Mouse (Mus musculus): ENCODE data around the gene Gadd45gip1. TPM values are rescaled to one million over a fixed set of nuclear protein-coding genes. Genes with fewer than 3 reads are reported as not detected.

The Gadd45gip1 gene
- polyA plus RNA-seq (2012; rRNA removed) = 22.0 and 22.2 TPM in 2 replicates

DNA sequence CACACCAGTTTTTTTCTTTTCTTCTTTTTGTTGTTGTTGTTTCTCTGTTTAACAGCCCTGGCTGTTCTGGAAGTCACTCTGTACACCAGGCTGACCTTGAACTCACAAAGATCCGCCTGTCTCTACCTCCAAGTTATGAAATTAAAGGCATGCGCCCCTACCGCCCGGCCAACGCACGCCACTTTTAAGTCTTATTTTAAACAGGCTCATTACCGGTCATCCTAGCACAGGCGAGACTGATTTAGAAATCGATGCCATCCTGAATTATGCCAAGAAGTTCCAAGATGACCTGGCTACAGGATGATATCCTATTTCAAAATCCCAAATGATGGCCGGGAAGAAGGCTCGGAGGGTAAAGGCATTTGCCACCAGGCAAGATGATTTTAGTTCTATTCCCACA, at the start of gene Gadd45gip1:
Gene Gadd45gip1 (plus strand): TSS at position 33 of the 400 bp plus-strand sequence.
- no peak for DNase-seq (ENCODE audit: low spot score)

DNA sequence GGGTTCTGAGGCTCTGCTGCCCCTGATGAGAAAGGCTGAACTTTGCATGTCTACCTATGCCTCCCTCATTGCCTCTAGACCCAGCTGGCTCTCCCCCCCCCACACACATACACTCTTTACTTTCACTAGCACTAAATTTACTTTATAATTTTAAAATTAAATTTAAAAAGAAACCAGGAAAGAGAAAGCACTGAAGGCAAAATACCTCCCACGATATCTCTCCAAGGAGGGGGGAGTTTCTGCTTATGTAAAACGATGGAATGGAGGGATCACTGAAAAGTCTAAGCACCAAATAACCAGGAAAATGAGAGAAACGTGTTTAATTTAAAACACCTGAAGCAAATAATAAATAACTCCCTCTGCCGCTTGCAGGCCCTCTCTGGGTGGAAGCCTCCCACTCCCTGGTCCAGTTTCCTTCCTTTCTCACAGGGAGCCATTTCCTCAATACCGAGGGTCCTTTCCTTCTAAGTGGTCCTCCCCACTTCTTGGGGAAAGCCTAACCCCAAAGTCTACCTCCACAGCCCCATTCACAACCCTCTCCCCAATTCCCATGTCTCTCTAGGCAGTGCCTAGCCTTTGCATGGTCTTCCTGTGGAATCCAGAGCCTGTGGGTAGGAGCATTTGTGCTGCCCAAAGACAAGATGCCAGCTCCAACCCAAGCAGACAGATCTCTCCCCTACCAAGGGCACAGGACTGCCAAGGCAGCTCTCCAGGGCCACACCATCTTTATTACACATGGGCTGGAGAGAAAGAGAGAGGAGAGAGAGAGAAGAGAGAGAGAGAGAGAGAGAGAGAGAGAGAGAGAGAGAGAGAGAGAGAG, 49.4 kb upstream of the Gadd45gip1 start:
- DNase-seq (ENCODE audit: low spot score) = no peak

DNA sequence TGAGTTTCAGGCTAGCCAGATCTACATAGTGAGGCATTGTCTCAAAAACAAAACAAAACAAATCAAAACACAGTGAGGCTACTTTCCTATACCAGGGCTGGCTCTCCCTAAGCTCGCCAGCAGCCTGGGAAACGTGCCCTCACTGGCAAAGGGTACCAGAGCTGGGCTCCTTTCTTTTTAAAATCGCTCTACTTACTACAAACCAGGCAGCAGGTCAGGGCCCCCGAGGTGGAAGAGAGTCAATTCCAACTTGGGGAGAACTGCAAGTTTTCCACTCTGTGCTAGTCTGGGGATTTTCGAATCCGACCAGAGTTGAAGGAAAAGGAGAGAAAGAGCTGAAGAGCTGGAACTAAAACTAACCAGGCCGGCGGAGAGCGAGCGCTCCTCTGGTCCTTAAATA, 48.6 kb upstream of the Gadd45gip1 start:
- DNase-seq (ENCODE audit: low spot score) = no peak

DNA sequence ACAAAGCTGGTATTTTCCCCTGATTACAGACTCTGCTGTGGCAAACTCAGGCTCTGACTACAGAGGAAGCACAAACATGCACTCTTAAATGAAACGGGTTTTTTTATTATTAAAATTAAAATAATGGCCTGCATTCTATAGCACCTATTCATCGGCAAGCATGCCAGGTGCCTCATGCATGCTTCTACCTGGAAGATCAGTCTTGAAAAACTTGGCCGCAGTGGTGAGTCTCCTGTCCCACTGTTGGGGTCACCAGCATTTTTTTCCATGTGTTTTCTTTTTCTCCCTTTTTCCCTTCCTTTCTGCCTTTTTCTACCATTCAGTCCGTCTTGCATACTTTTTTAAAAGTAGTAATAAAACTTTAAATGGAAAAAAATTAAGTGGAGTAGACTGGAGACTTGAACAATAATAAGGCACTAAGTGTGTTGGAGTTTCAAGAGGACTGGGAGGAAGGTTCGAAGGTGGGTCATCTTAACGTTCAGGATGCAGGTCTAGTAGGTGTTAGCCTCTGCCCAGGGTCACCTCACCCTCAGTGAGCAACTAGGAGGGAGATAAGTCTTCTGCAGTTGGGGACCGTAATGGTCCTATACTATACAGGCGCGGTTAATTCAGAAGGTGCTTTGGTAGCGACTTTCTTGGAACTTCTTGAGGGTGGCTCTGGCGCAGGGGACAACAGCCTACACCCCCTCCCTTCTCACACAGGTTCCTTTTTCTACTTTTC, 48.0 kb upstream of the Gadd45gip1 start:
- DNase-seq (ENCODE audit: low spot score) = no peak

DNA sequence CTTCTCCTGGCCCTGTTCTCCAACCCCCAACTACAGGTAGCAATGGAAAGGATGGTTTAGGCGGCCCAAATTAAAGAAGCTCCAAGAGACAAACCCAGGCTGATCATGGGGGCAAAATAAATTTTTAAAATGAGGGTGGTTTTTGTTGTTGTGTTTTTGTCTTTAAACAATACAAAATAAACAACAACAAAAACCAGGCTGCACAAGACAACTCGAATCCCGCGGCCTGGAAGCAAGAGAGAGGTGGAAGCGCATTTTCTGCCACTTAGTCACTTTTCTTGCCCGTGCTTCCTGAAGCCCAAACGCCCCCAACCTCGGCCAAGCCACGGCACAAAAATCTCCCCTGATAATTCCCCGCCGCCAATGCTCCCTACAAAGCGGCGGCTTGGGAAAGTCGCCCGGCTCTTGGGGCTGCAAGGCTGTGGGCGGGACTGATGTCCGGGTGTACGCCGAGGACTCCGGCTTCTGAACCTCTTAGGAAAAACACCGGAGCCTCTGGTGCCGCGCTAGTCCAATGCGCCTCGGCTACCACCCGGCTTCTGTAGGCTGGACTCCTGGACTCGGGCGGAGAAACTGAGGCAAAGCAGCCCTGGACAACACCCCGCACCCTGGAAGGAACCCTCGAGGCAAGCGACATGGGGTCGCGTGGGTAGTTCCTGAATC, 47.3 kb upstream of the Gadd45gip1 start:
- no peak for DNase-seq (ENCODE audit: low spot score)

DNA sequence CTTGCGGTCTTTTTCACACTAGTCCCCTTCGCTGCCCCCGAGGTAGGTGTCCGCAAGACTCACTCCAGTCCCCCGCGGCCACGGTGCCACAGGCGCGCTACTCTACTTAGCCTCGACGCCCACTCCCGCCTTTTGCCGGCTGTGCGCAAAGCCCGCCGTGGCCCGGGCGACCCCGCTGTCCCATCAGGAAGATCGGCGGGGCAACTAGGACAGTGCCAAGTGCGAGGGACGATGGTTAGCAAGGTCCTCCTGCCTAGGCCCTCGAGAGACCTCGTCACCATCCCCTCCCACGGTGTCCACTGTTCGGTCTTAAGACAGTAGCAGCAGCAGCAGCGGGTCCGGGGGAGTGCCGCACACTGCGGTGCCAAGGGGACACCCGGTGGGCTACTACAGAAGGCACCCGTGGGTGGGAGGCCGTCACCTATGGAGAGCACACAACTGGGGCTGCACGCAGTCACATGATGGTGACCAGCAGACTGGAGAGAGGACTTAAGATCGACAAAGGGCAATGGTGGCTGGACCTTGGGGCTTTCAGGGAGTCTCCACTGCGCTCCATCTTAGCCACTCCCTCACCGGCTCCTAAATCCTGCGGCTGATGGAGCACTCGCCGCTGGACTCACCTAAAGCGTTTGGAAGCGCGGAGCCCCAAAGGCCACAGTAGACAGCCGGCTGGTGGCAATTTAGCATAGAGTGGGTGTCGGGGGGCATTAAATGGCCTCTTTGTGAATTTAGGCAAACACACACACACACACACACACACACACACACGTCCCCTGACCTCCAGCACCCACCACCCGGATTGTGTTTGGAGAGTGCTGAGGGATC, 46.4 kb upstream of the Gadd45gip1 start:
- DNase-seq (ENCODE audit: low spot score) = no peak

DNA sequence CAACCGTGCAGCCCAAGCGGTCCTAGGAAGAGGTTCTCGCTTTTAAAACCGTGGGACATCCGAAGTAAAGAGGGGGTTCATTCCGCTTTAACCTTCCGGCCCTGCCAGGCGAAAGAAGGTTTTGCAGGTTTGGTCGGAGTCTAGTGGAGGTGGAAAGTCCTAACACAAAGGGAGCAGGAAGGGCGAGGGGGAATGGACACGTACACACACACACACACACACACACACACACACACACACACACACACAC, 45.9 kb upstream of the Gadd45gip1 start:
- DNase-seq (ENCODE audit: low spot score) = no peak

DNA sequence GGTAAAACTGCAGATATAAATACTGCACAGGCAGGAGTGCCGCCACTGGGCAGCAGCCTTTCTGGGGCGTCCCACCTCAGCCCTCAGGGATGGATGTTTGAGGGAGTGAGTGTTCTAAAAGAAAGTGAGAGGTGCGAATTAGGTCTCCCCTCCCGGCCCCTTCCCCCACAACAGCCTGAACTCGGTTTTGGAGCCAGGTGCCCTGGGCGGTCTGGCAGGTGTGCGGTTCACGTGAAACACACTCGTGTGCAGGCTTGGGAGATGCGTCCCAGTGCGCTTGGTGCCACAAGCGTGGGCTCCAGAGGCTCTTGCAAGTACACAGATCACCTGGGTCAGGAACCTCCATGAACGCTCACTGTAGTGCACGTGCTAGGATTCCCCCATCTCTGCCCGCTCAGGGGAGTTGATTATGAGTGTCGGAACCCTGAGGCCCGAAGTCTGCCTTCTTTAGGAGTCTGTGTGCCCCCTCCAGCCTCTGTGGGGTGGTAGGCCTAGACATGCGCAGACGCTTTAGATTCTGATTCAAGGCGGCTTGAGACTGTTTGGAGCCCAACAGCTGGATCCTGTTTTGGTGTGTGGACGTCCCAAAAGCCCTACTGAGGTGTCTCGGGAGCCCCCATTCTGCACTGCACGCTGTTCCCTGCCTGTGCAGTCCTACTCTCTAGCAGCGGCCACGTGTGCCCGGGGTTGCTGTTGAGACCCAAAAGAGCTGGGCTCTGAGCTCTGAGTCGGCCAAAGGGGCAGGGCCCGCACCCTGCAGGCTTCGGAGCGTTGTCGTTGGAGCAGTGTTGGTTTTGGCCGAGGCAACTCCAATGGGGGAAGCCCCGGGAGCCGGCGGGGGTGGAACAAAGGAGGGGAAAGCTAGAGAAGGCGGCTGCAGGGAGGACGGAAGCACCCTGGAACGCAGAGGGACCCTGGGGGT, 45.3 kb upstream of the Gadd45gip1 start:
- no peak for DNase-seq (ENCODE audit: low spot score)

DNA sequence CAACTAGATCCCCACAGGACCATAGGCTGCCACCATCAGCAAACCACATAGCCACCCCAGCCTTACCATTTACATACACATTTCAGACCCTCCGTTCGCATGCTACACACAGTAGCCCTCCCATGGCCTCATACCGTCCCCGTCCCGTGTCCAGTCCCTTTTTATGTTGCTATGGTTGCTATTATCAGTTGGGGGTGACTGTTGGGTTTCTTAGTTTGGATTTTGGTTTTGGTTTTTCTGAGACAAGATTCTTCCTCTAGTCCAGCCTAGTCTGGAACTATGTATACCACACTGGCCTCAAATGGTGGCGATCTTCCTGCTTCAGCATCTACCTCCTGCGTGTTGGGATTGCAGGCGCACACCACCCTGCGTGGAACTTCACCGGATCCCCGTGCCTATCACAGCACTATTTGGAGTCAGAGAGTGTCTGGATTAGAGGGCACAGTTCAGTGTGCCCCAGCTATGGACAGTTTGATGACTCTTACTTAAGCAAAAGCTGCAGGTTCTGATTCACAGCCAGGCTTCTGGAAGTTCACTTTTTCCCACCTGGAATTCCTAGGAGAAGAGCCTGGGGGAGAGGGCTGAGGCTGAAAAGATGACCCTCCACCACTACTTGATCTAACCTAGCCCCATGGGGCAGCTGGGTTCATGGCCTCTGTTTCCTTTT, 44.4 kb upstream of the Gadd45gip1 start:
- no peak for DNase-seq (ENCODE audit: low spot score)

DNA sequence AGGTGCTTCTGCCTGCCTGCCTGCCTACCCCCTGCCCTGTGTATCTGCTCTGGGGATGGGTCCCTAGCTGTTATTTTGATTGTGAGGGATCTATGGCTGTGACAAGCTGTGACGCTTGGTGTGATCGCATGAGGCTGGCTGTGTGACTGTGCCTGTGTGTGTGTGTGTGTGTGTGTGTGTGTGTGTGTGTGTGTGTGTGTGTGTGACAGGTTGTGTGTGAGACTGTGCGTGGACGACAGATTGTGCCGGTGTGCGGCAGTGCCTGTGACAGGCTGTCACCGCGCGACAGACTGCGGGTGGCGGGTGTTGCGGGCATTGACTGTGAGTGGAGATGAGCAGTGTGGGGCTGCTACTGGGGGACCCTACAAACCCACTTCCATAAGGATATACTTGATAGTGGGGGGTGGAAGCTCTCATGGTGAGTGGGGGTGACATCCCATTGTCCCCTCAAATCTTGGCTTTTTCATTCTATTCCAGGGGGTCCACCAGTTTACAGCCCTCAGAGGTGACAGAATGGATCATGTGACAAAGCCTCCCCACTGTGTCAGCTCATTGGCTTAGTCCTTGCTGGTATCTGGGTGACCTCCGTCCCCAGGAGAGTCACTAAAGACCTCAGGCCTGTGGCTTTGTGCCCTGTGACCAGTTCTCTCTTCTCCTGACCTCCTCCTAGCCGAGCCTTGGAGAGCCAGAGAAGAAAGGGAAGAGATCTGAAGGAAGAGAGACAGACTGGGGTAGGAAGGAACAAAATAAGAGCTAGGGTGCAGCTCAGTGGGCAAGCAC, 43.6 kb upstream of the Gadd45gip1 start:
- DNase-seq (ENCODE audit: low spot score) = no peak

DNA sequence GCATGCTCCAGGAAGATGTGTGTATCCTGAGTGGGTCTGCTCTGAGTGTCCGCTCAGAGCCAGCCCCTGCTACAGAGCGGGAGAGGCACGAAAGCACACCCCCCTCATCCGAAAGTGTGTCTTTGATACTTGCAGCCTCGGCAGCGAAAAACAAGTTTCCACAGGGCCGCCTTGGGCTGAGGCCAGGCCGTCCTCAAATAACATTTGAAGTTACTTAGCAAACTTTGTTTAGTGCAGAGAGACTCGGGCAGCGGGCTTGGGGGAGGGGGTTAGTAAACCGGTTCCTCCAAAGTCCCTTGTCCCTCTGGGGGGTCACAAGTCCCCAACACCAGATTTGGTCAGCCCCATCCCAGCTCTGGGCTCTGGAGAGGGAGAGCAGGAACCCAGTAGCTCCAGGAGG, 42.4 kb upstream of the Gadd45gip1 start:
- no peak for DNase-seq (ENCODE audit: low spot score)

DNA sequence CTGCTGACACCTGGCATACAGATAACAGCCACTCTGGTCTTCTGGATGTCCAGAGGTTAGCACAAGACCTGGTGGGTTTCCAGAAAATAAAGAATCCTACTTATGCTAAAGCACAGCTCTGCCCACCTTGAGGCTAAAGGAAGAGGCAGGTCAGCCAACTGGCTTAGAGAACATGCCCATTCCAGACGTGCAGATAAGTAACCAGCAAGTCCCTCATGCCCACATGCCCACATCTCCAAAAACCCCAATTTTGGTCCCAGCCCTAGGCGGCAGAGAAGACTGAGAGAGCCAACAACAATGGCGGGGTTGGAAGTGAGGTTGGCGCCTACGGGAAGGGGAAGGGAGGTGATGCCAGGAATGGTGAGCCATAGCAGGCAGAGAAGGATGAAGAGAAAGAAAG, 42.0 kb upstream of the Gadd45gip1 start:
- no peak for DNase-seq (ENCODE audit: low spot score)

DNA sequence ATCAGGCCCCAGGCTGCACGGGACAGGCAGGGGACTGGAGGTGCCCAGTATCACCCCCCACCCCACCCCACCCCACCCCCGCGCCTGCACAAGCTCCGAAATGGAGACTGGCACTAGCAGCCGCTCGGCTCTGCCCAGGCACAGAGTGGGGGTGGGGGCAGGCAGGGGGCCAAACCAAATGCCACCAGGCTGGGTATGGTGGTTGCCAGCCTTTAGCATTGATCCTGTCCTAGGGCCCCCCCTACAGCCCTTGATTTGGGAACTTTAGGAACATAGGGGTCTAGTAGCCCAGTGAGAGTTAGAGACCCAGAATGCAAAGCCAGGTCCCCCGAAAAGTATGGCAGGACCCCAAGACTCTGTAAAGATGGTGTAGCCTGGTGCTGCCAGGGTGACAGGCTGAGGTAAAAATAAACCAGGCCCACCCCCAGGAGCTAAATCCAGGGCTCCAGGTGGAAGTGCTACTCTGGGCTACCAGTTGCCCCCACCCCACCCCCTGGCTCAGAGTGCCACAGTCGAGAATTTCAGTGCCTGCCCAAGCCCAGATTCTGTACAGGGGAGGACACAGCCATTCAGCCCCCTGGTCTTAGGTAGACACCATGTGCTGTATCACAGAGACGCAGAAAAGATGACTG, 41.4 kb upstream of the Gadd45gip1 start:
- no peak for DNase-seq (ENCODE audit: low spot score)

DNA sequence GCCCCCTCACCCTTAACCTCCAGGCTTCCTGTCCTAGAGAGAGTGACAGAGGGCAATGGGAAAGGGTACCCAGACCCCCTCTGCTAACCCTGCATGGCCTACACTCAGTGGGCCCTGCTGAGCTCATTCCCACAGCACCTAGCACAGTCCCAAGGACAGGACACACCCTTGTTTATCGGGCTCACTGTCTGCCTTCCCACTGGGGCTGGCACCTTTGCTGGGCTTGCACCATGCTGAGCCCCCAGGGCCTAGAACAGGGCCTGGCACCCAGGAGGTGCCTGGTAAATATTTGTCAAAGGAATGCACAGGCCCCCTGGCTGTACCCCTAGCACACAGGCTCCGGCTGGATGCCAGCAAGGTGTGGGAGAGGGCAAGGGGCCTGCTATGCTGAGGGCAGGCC, 40.8 kb upstream of the Gadd45gip1 start:
- no peak for DNase-seq (ENCODE audit: low spot score)

DNA sequence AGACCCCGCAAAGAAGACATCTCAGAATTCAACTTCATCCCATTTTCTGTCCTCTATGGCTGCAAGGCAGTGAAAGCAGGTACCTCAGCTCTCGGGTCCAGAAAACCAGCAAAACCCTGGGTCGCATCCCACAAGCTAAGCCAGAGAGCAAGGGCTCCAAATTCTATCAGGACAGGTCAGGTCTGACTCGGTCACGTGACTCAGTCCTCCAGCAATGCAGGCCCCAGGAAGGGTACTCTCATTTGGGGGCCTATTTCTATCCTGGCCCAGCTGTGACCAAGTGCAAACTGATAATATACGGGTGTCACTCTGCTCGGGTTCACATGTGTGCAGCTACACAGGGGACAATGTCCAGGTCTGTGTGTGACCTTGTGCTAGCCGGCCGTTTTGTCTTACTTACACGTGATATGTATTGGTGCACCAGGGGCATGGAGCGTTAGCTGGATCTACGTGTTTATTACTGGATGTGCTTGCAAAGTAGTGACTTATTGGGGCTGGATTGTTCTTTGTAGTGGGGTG, 38.8 kb upstream of the Gadd45gip1 start:
- DNase-seq (ENCODE audit: low spot score) = no peak

DNA sequence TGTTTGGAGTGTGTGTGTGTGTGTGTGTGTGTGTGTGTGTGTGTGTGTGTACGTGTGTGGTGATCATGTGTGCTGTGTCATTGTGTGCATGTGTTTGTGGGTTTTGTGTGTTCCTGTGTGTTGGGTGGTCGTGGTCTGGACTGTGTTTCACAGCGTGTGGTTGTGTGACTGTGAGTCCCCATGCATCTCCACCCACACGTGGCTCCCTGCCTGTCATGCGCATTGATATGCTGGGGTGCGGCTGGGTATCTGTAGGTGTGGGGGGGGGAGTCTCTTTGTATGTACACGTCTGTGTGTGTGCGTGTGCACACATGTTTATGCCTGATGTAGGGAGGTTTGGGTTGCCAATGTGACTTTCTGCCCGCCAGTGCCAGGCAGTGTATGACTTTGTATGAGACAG, 38.2 kb upstream of the Gadd45gip1 start:
- DNase-seq (ENCODE audit: low spot score) = no peak

DNA sequence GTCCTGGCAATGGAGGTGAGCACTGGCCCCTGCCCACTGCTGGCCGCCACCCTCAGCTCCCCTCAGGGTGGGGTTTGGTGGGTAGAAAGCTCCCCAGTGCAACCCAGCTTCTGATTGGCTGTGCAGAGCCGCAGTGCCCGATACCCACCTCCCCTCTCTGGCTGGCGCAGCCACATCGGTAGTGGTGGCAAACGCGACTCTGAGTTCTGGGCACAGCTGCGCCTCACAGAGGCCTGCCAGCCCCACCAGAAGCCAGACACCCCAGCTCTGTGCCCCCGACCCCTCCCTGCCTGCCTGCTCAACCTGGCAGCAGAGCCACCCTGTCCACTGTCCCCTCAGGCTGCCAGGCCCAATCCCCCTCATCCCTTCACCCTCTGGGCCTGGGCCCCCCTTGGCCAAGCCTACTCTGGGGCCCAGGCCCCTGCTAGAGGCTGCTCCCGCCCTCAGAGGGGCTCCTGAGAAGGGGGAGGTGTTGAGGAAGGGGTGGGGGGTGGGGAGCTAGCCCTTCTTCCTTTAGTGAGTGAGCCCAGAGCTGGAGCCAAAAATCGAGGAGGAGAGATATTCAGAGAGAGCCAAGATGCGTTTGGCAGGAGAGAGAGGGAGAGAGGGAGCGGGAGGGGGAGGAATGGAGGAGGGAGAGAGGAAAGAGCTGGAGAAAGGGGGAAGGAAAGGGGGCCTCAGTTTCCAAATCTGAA, 37.4 kb upstream of the Gadd45gip1 start:
- no peak for DNase-seq (ENCODE audit: low spot score)

DNA sequence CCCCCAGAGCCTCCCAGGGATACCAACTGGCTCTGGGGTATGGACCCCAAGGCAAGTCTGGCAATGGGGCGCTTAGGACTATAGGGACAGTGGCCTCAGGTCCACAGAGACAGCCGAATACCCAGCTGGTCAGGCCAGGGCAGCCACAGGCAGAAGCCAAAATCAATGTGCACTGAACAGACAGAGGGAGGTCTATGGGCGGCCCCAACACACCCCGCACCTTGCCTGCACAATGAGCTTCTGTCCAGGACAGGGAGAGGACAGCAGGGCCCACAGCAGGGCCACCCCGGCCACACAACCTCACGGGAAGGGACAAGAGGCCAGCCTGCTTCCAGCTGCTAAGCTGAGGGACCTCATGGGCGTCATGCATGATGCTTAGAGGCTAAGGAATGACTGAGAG, 36.8 kb upstream of the Gadd45gip1 start:
- DNase-seq (ENCODE audit: low spot score) = no peak

Data from urinary bladder, adult 2 months (tissue).